ENCODE assay signal across 17 mouse cellular contexts in genomic region chr12:27309969-27310368, GRCm38 (mm10). TPM values are rescaled to one million over a fixed set of nuclear protein-coding genes. Genes with fewer than 3 reads are reported as not detected.
"Had no signal": no experiment of that assay in that cellular context is flagged by ENCODE, and none has a peak within 500 bp of the region (broad histone marks: within the 10 kb centered on the region; RNA-seq: fewer than 3 reads in every experiment).

No protein-coding gene starts in this region.

- H3K9me3 ChIP-seq: midbrain, embryonic 12.5 days; midbrain, embryonic 15.5 days had no signal

- H3K4me3 ChIP-seq: left cerebral cortex, adult 2 months; midbrain, embryonic 12.5 days; midbrain, embryonic 15.5 days had no signal

- H3K36me3 ChIP-seq: midbrain, embryonic 12.5 days; midbrain, embryonic 15.5 days had no signal

- ATAC-seq: liver, postnatal 0 days; lung, postnatal 0 days; midbrain, embryonic 15.5 days had no signal

- H3K4me2 ChIP-seq: liver, embryonic 11.5 days; midbrain, embryonic 12.5 days; midbrain, embryonic 15.5 days had no signal

- H3K27me3 ChIP-seq: midbrain, embryonic 12.5 days; midbrain, embryonic 15.5 days had no signal

- DNase-seq: kidney, adult 18-20 months; kidney, adult 9 months; kidney, postnatal 10 days; kidney, postnatal 36 days; layer of hippocampus, postnatal 36 days; left cerebral cortex, postnatal 4 days; liver, postnatal 0 days; thymus, adult 18-20 months; thymus, postnatal 36 days had no signal

- H3K9ac ChIP-seq: liver, embryonic 14.5 days; liver, postnatal 0 days; lung, embryonic 14.5 days; midbrain, embryonic 12.5 days; midbrain, embryonic 15.5 days had no signal

- H3K27ac ChIP-seq: left cerebral cortex, adult 2 months; liver, embryonic 14.5 days; macrophage; midbrain, embryonic 12.5 days; midbrain, embryonic 15.5 days had no signal

RNA-seq across cellular contexts. Expression of gene Sox11, which starts 32.4 kb away (rescaled TPM):
- polyA plus RNA-seq: macrophage had no signal
